Mouse (Mus musculus) lung, postnatal 0 days (tissue): Measurements from ENCODE around the gene Gm10203. TPM values are rescaled to one million over a fixed set of nuclear protein-coding genes. Genes with fewer than 3 reads are reported as not detected.

ENCODE experiments used
- ATAC-seq: fragments of 200-750 bp; cut with Nextera tagmentation; 2 replicates; pipeline ENCODE4 v1.8.0; 2017; ENCODE audit warnings: moderate library complexity
- DNase-seq: peaks from one replicate; pipeline ENCODE4 v3.0.0-alpha.2; 2016; ENCODE audit warnings: low spot score
- H3K27ac ChIP-seq: fragments of 300-500 bp; sonication (generic); 2 replicates; pipeline ENCODE4 v1.5.1; 2014; ENCODE audit warnings: antibody characterized with exemption, mild to moderate bottlenecking, low read length, mixed read lengths
- H3K27me3 ChIP-seq: fragments of 300-500 bp; sonication (generic); replicated peaks from 2 replicates; pipeline ENCODE4 v1.6.1; 2014; ENCODE audit warnings: low read length, mixed read lengths; ENCODE audit not compliant: insufficient read depth
- H3K36me3 ChIP-seq: fragments of 300-500 bp; sonication (generic); 2 replicates; pipeline ENCODE4 v1.6.1; 2014; ENCODE audit warnings: low read length, mixed read lengths; ENCODE audit not compliant: insufficient read depth
- H3K4me1 ChIP-seq: fragments of 300-500 bp; sonication (generic); 2 replicates; pipeline ENCODE4 v1.6.1; 2014; ENCODE audit warnings: antibody characterized with exemption, low read depth, low read length, mixed read lengths; ENCODE audit not compliant: insufficient read depth
- H3K4me2 ChIP-seq: fragments of 300-500 bp; sonication (generic); replicated peaks from 2 replicates; pipeline ENCODE4 v1.6.1; 2014; ENCODE audit warnings: low read depth, mild to moderate bottlenecking, low read length, moderate library complexity, mixed read lengths
- H3K4me3 ChIP-seq: fragments of 300-500 bp; sonication (generic); 2 replicates; pipeline ENCODE4 v1.5.1; 2014; ENCODE audit warnings: low read depth, low read length
- H3K9ac ChIP-seq: fragments of 300-500 bp; sonication (generic); replicated peaks from 2 replicates; pipeline ENCODE4 v1.6.1; 2014; ENCODE audit warnings: low read depth, mild to moderate bottlenecking
- H3K9me3 ChIP-seq: fragments of 300-500 bp; sonication (generic); 2 replicates; pipeline ENCODE4 v1.6.1; 2016; ENCODE audit warnings: low read length, mixed read lengths
- CTCF ChIP-seq: IDR thresholded peaks from 2 replicates; pipeline ENCODE4 v1.5.1; 2016; ENCODE audit warnings: antibody characterized with exemption, mild to moderate bottlenecking
- EP300 ChIP-seq: IDR thresholded peaks from 2 replicates; pipeline ENCODE4 v1.6.1; 2016; ENCODE audit warnings: antibody characterized with exemption, mild to moderate bottlenecking, control low read depth
- WGBS: fragments of 180-500 bp; shearing (Covaris S2); extraction: QIAGEN DNeasy Blood & Tissue Kit; methylation state at CpG from one replicate; pipeline ENCODE4 v1.1.7; 2014; 5-methylcytosine and 5-hydroxymethylcytosine counted together
- polyA plus RNA-seq: library from polyadenylated mRNA; unstranded; fragments of >200 nt; fragmentation: Nextera tagmentation; extraction: Ambion mirVana; gene quantifications from 2 replicates; pipeline ENCODE4 v1.2.1, GENCODE M21; 2015

Gene Gm10203
- polyA plus RNA-seq, 1 experiment from 2014 or later, result not detected

- H3K4me2 ChIP-seq, result no peak overlapping the region
- no peaks in the 10 kb centered on the region for H3K9me3 ChIP-seq
- H3K27me3 ChIP-seq, result no peaks in the 10 kb centered on the region
- no peak overlapping the region for H3K4me3 ChIP-seq
- ATAC-seq, result no peak
- no peaks in the 10 kb centered on the region for H3K36me3 ChIP-seq
- TF ChIP-seq EP300 (no peak), CTCF (no peak)
- no peak overlapping the region for H3K27ac ChIP-seq
- DNase-seq, result no peak
- H3K4me1 ChIP-seq, result no peaks in the 10 kb centered on the region
- H3K9ac ChIP-seq, result no peak overlapping the region
Observed at GRCm38 (mm10) chr6:149098993-149099392, 31.0 kb upstream of the Gm10203 start.

GRCm38 (mm10) chr6:149100174-149101075, 29.5 kb upstream of the Gm10203 start:
- WGBS, result 2% methylated on average over 42 of the region's 52 CpGs
- no peaks in the 10 kb centered on the region for H3K36me3 ChIP-seq
- no peaks in the 10 kb centered on the region for H3K27me3 ChIP-seq
- peak overlapping the region; percentile 89 for H3K4me3 ChIP-seq
- ATAC-seq (peak; percentile 36), DNase-seq (peak; percentile 60)
- peak overlapping the region; percentile 96 for H3K27ac ChIP-seq
- peak overlapping the region; percentile 93 for H3K9ac ChIP-seq
- no peak for TF ChIP-seq EP300
- peak; percentile 16; the same call in 1 of the 2 replicates for TF ChIP-seq CTCF
- peak overlapping the region; percentile 67 for H3K4me2 ChIP-seq
- H3K4me1 ChIP-seq, result no peaks in the 10 kb centered on the region
- no peaks in the 10 kb centered on the region for H3K9me3 ChIP-seq

- DNase-seq (peak; percentile 82), ATAC-seq (peak; percentile 93)
- Histone ChIP-seq H3K27ac (peak within 1 kb of the TSS; percentile 96), H3K4me3 (peak within 1 kb of the TSS; percentile 89), H3K36me3 (no peaks in the 10 kb centered on the region), H3K4me1 (no peaks in the 10 kb centered on the region), H3K9ac (peak within 1 kb of the TSS; percentile 93), H3K27me3 (no peaks in the 10 kb centered on the region), H3K4me2 (peak within 1 kb of the TSS; percentile 67), H3K9me3 (no peaks in the 10 kb centered on the region)
- 3% methylated on average over 111 of the region's 124 CpGs for WGBS
- TF ChIP-seq CTCF (no peak), EP300 (peak; percentile 58; the same call in 1 of the 2 replicates)
Observed at GRCm38 (mm10) chr6:149101076-149101942, 28.7 kb upstream of the Gm10203 start, which contains the start of gene Dennd5b. Gene Dennd5b, minus strand, starts transcription at chr6:149101680.

GRCm38 (mm10) chr6:149101943-149102243, 28.1 kb upstream of the Gm10203 start:
- H3K4me2 ChIP-seq, result peak overlapping the region; percentile 67
- peak overlapping the region; percentile 96; the same call in 1 of the 2 replicates for H3K27ac ChIP-seq
- H3K9me3 ChIP-seq, result no peaks in the 10 kb centered on the region
- WGBS, result 10% methylated on average over 7 of the region's 7 CpGs
- no peaks in the 10 kb centered on the region for H3K27me3 ChIP-seq
- ATAC-seq, result no peak
- no peaks in the 10 kb centered on the region for H3K36me3 ChIP-seq
- no peak overlapping the region; the same call in 1 of the 2 replicates for H3K9ac ChIP-seq
- TF ChIP-seq EP300 (no peak), CTCF (no peak)
- no peaks in the 10 kb centered on the region for H3K4me1 ChIP-seq
- no peak for DNase-seq
- peak overlapping the region; percentile 89 for H3K4me3 ChIP-seq

- H3K27ac ChIP-seq, result no peak overlapping the region
- H3K4me1 ChIP-seq, result no peaks in the 10 kb centered on the region
- WGBS, result 73% methylated on average over 1 of the region's 1 CpGs
- TF ChIP-seq CTCF, result no peak
- no peak for TF ChIP-seq EP300
- H3K4me3 ChIP-seq, result no peak overlapping the region
- no peaks in the 10 kb centered on the region for H3K36me3 ChIP-seq
- ATAC-seq, result no peak
- H3K9me3 ChIP-seq, result no peaks in the 10 kb centered on the region
- H3K9ac ChIP-seq, result no peak overlapping the region
- no peak overlapping the region for H3K4me2 ChIP-seq
- no peak for DNase-seq
- no peaks in the 10 kb centered on the region for H3K27me3 ChIP-seq
Observed at GRCm38 (mm10) chr6:149103451-149103850, 26.5 kb upstream of the Gm10203 start.

- H3K9ac ChIP-seq, result no peak overlapping the region
- H3K36me3 ChIP-seq, result no peaks in the 10 kb centered on the region
- WGBS, result 68% methylated on average over 3 of the region's 3 CpGs
- H3K4me1 ChIP-seq, result no peaks in the 10 kb centered on the region
- no peak overlapping the region for H3K4me2 ChIP-seq
- H3K4me3 ChIP-seq, result no peak overlapping the region
- DNase-seq, result no peak
- TF ChIP-seq EP300 (no peak), CTCF (no peak)
- no peak overlapping the region for H3K27ac ChIP-seq
- no peak for ATAC-seq
- no peaks in the 10 kb centered on the region for H3K9me3 ChIP-seq
- H3K27me3 ChIP-seq, result no peaks in the 10 kb centered on the region
Observed at GRCm38 (mm10) chr6:149107615-149108014, 22.4 kb upstream of the Gm10203 start.
